Mouse (Mus musculus) frontal cortex, adult 2 months (tissue): ENCODE measurements at regions not wholly inside any gene's neighbourhood (a gene's known extent, or its start where the extent isn't known, plus 50 kb on each side); places are given as distances from the start of the nearest gene placed in this dataset.

Experiments
- DNase-seq, 2 experiments: peaks; one replicate each; pipeline ENCODE4 v3.0.0; 2022; ENCODE audit warnings: low spot score in 1 of 2; ENCODE audit errors: extremely low spot score in 1 of 2

- DNase-seq, result no peak
Measured at GRCm38 (mm10) chr16:52601068-52601829, 147.4 kb upstream of the Alcam start.

DNA sequence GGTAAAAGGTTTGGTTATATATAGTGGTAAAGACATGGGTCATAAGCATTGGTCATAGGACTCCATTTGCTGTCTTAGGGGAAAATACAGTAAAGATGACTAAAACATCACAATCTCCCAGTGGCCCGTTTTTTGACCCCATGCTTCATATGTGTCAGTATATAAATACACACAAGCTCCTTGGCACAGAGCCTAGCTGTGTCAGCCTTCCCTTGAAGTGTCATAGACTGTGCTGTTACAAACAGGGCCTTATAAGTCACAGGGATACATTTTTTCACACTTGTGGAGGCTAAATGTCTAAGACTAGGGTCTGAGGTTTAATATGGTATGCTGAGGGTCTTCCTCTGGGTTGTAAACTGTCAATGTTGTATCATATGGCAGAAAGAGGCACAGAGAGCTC is 144.4 kb upstream of the Alcam start:
- no peak for DNase-seq

GRCm38 (mm10) chr16:52597181-52597580 is 143.3 kb upstream of the Alcam start:
- no peak for DNase-seq

- DNase-seq, result peak; percentile 33 to 43
Measured at GRCm38 (mm10) chr16:52588291-52588781, 134.5 kb upstream of the Alcam start.

GRCm38 (mm10) chr16:52569078-52569477 is 115.2 kb upstream of the Alcam start:
- peak; percentile 4 to 28 for DNase-seq

DNA sequence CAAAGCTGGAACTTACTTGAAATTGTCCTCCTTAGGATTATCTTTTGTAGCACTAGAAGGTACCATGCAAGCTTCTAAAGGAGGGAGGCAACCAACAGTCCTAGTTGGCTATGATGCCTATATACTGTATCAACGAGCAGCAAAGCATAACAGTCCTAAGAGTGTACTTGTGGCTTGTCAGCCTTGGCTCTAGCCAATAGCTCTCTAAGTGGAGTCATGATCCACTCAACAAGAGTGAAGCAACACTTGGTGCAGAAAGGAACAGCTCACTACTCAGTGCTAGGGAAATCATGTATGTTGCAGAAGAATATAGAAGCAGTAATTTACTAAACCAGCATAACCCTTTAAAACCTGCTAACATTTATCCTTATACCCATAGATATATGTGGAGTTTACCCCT is 82.4 kb upstream of the Alcam start:
- DNase-seq, result no peak

DNA sequence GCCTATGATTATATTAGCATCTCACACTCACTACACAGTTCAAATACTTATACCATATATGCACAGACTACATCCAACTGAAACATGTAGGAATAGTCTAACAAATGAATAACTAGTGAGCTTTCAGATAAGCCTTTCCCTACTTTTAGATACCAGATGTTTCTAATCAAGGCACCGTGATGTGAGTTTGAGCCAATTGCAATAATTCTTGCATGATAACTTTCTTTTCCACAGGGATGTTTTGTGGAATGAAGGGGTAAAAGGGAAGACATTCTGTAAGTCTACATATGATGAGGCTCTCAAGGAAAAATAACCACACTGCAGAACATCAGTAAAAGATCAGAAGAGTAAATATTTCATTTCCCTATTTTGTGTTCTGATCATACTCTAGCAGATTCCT is 80.7 kb upstream of the Alcam start:
- no peak for DNase-seq

- DNase-seq, result no peak
Measured at GRCm38 (mm10) chr16:52532475-52533083, 78.7 kb upstream of the Alcam start.

- DNase-seq, result peak; percentile 4 to 17
Measured at GRCm38 (mm10) chr16:52513546-52514409, 59.9 kb upstream of the Alcam start.

- no peak for DNase-seq
Measured at GRCm38 (mm10) chr16:52508633-52509379, 54.9 kb upstream of the Alcam start.
